Mouse (Mus musculus) skeletal muscle tissue, adult 2 months (tissue): ENCODE measurements around the gene Smim14.

Experiments used
- DNase-seq: peaks from one replicate; pipeline ENCODE4 v3.0.0-alpha.2; 2012; ENCODE audit warnings: low read depth, low spot score

Gene Smim14

DNA sequence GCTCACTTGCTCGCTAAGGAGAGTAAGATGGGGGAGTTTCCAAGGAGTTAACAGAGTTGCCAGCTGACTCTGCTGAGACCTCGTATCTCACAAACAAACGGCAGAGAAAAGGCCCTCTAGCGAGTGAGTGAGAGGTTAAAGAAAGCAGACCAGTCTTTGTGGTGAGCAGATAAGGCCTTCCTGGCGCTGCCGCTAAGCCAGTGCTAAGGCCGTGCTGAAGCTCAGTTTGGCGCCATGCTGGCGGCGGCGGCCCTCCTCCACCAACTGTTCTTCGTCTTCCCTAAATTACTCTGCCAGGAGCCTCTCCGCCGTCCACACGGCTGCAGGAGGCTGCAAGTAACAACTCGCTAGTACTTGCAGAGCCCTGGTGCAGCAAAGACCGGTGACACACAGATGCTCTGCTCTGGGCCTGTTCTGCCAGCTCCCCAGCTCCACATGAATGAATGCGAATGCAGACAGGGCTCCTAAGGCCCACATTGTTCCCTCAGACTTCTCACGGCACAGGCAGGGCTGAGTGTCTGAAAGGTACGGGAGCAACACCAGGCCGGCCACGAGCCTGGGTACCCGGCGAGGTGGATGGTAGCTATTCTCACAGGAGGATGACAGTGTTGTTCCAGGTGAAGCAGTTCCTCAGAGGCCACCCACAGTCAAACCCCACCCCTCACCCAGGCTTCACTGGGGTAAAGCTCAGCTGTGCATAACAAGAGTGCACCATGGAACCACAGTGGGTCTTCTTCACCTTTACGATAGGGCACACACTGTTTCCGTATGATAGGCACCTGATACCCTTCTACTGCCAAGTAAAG lies 121.1 kb downstream of the Smim14 start:
- no peak for DNase-seq

DNA sequence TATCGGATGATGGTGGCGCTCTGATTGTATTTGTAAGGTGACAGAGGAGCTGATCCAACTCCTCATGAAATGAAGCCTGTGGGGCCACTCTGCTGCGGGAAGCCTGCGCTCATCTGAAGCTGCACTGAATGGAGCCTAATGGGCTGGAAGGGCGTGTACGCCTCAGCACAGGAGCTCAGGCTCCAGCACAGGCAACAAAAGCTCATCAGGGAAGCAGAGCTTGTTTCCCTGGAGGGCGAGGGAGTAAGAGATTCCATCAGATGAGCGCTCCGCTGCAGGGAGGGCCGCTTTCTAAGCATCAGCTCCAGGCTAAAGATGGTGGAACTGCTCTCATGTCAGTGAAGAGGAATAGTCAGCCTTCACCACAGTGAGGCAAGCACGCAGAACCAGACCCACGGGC lies 129.0 kb downstream of the Smim14 start:
- no peak for DNase-seq

DNA sequence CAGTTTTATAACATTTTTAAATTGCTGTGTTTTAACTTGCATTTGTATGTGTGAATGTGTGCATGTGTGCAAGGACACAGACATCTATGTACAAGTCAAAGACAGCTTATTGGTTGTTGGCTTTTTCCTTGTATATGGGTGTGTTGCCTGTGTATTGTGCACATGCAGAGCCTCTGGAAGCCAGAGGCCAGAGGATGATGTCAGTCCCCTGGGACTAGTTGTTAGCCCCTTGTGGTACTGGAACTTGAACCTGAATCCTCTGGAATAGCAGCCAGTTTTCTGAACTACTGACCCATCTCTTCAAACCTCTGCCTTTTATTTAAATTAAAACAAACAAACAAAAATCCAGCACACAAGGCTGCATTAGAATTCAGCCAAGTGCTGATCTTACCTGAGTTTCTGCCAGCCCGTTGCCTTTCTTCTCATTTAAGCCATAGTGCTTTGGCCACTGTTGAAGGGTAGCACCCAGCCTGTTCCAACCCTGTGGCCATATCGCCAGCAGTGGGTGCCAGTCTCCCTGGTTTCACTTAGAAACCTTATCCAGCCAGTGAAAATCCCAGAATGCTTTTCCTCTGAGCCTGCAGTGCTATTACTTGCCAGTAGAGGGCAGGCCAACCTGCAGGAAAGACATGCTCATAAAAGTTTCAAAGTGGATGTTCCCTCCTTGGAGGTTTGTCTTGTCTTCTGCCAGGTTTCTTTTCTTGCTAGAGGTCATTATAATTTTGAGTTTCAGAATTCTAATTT lies 135.6 kb downstream of the Smim14 start:
- peak; percentile 78 for DNase-seq
